Mouse (Mus musculus) thymus, adult 2 months (tissue): ENCODE results near the gene Tpte. TPM values are rescaled to one million over a fixed set of nuclear protein-coding genes. Genes with fewer than 3 reads are reported as not detected.

Source experiments
- DNase-seq: peaks from one replicate; pipeline ENCODE4 v3.0.0; 2021
- H3K27ac ChIP-seq: fragments of 200-500 bp; 2 replicates; pipeline ENCODE4 v1.5.1; 2012; ENCODE audit warnings: low read length, control low read depth; ENCODE audit not compliant: control insufficient read depth, insufficient read depth
- H3K27me3 ChIP-seq: fragments of 200-500 bp; 2 replicates; pipeline ENCODE4 v1.6.1; 2012; ENCODE audit warnings: mild to moderate bottlenecking, low read length, moderate library complexity, mixed read lengths; ENCODE audit not compliant: control insufficient read depth, insufficient read depth
- H3K36me3 ChIP-seq: fragments of 200-500 bp; 2 replicates; pipeline ENCODE4 v1.6.1; 2012; ENCODE audit warnings: mild to moderate bottlenecking, low read length, moderate library complexity; ENCODE audit not compliant: control insufficient read depth, insufficient read depth
- H3K4me1 ChIP-seq: fragments of 200-500 bp; replicated peaks from 2 replicates; pipeline ENCODE4 v1.6.1; 2012; ENCODE audit warnings: low read length; ENCODE audit not compliant: control insufficient read depth, insufficient read depth
- H3K4me3 ChIP-seq: fragments of 200-500 bp; 2 replicates; pipeline ENCODE4 v1.5.1; 2012; ENCODE audit warnings: mild to moderate bottlenecking, low read length, control low read depth, moderate library complexity; ENCODE audit not compliant: control insufficient read depth, insufficient read depth
- CTCF ChIP-seq: fragments of 200-500 bp; IDR thresholded peaks from 2 replicates; pipeline ENCODE4 v1.5.1; 2012; ENCODE audit warnings: mild to moderate bottlenecking, control low read depth, low read length, moderate library complexity, borderline replicate concordance; ENCODE audit not compliant: control insufficient read depth, poor library complexity, insufficient read depth; ENCODE audit errors: extremely low read depth
- POLR2A ChIP-seq: fragments of 200-500 bp; IDR thresholded peaks from 2 replicates; pipeline ENCODE4 v1.6.1; 2012; ENCODE audit warnings: mild to moderate bottlenecking, low read length, control low read depth, moderate library complexity; ENCODE audit not compliant: control insufficient read depth, poor library complexity, insufficient read depth; ENCODE audit errors: extremely low read depth
- WGBS: fragments of 180-500 bp; shearing (Covaris S2); methylation state at CpG from one replicate; pipeline ENCODE4 v1.1.7; 2018; 5-methylcytosine and 5-hydroxymethylcytosine counted together
- polyA plus RNA-seq: library from polyadenylated mRNA; depleted of rRNA; stranded (reverse); fragments of >200 nt; gene quantifications from 2 replicates; pipeline ENCODE4 v1.2.3, GENCODE M21; 2012

Tpte gene
- polyA plus RNA-seq, 1 experiment = not detected

DNA sequence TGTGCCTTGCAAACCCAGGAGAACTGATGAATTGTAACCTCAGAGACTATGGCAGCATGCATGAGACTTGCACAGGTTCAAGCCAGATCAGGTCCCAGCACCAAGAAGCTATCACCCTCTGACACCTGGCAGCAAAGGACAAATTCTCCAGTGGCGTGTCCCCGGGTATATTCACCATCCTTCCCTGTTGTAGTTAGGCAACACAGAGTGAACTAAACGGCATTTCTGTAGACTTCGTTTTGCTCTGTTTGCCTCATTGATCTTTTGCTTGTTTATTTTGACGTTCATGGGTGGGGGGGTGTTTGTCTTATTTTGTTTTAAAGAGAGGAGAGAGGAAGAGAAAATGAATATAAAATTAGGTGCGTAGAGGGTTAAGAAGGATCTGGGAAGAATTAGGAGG, 101.9 kb downstream of the Tpte start:
- no peak for DNase-seq
- Histone ChIP-seq H3K36me3 (no peaks in the 10 kb centered on the region), H3K4me1 (no peaks in the 10 kb centered on the region), H3K4me3 (no peak overlapping the region), H3K27ac (no peak overlapping the region), H3K27me3 (no peaks in the 10 kb centered on the region)
- TF ChIP-seq CTCF (no peak), POLR2A (no peak)
- WGBS = 98% methylated on average over 6 of the region's 6 CpGs

DNA sequence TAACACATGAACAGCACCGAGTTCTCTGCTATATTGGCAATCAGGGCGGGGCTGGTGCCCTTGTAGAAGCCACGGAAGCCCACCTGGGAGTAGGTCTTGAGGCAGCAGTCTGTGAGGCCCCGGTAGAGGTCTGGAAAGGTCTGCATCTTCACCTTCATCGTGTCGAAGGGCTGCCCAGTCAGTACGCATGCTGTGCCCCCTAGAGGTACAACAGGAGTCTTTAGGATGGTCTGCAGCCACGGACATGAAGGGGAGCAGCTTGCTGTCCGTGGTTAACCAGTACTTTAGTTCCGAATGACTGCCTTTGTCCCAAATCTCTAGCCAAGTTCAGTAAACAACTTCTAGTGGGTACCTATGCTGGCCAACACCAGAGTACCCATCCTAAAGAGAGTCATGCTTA, 106.6 kb downstream of the Tpte start:
- no peak for DNase-seq
- no peaks in the 10 kb centered on the region for H3K27me3 ChIP-seq
- H3K27ac ChIP-seq = no peak overlapping the region
- H3K36me3 ChIP-seq = no peaks in the 10 kb centered on the region
- no peaks in the 10 kb centered on the region for H3K4me1 ChIP-seq
- H3K4me3 ChIP-seq = no peak overlapping the region
- TF ChIP-seq POLR2A = no peak
- TF ChIP-seq CTCF = no peak
- 88% methylated on average over 10 of the region's 10 CpGs for WGBS

DNA sequence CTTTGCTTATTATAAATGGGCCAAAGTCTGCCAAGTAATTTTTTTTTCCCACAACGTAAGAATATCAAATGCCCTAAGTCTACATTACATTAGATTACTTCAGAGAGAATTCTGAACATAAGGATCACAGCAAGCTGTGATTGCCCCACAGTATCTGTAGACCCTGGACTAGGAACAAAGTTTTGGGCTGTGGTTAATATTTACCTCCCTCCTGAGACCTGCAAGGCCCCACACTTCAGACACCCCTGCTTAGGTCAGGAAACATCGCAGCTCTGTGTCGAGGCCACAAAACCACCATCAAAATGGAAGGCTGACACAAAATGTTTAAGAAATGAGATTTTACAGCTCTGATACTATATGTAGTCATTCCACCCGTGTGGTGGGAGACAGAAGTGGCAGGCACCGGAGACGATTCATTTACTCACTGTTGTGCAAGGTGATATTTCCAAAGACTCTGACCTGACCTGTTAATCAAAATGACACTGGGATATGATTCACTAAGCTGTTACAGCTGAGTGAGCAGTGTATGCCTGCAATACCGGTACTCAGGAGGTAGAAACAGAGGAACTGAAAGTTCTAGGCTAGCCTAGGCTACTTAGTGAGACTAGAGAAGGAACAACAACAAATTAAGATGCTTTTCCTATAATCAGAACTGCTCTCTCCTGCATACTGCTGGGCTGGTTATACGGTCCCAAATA, 107.7 kb downstream of the Tpte start:
- no peaks in the 10 kb centered on the region for H3K36me3 ChIP-seq
- no peak for DNase-seq
- no peaks in the 10 kb centered on the region for H3K27me3 ChIP-seq
- H3K4me1 ChIP-seq = no peaks in the 10 kb centered on the region
- 71% methylated on average over 8 of the region's 8 CpGs for WGBS
- H3K27ac ChIP-seq = no peak overlapping the region
- no peak overlapping the region for H3K4me3 ChIP-seq
- TF ChIP-seq POLR2A (no peak), CTCF (no peak)

DNA sequence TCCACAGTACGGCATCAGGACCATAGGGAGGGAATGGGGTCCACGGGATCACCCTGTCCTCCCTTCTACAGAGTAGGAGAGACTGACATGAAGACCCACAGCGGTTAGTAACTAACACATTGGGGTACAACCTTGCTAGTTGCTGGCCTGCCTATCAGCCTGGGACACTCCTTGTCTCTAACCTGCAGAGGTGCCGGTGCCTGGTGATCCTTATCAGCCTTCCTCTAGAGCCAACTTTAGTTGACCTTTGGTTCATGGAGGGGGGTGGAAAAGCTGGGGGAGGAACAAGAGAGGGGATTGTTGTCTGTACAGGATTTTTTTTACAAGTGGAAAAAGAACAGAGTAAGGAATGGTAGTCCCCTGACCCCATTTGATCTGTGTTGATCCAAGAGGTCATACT, 111.2 kb downstream of the Tpte start:
- 95% methylated on average over 4 of the region's 4 CpGs for whole genome bisulfite sequencing
- no peak overlapping the region for H3K27ac ChIP-seq
- peaks cover 6% of the 10 kb centered on the region; the same call in 1 of the 2 replicates for H3K4me1 ChIP-seq
- H3K27me3 ChIP-seq = no peaks in the 10 kb centered on the region
- TF ChIP-seq POLR2A (no peak), CTCF (no peak)
- H3K4me3 ChIP-seq = no peak overlapping the region
- DNase-seq = no peak
- H3K36me3 ChIP-seq = no peaks in the 10 kb centered on the region

DNA sequence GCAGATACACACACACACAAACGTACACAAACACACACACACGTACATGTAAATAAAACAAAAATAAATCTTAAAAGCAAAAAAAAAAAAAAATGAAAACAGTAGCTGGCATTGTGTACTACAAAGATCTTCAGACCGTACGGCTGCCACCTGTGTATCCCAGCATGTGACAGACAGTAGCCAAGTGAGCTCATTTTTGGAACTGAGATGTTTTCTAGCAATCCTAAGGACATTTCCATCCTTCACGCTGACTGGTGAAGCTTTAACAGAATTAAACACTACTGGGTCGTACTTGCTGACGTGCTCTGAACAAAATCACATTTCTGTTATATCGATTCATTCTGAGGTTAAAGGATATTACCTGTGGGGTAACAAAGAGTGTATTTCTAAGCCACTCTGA, 112.0 kb downstream of the Tpte start:
- H3K27ac ChIP-seq = no peak overlapping the region
- H3K4me1 ChIP-seq = peaks cover 6% of the 10 kb centered on the region; the same call in 1 of the 2 replicates
- H3K27me3 ChIP-seq = no peaks in the 10 kb centered on the region
- TF ChIP-seq POLR2A = no peak
- TF ChIP-seq CTCF = no peak
- WGBS = 97% methylated on average over 8 of the region's 8 CpGs
- no peak for DNase-seq
- H3K36me3 ChIP-seq = no peaks in the 10 kb centered on the region
- H3K4me3 ChIP-seq = no peak overlapping the region

DNA sequence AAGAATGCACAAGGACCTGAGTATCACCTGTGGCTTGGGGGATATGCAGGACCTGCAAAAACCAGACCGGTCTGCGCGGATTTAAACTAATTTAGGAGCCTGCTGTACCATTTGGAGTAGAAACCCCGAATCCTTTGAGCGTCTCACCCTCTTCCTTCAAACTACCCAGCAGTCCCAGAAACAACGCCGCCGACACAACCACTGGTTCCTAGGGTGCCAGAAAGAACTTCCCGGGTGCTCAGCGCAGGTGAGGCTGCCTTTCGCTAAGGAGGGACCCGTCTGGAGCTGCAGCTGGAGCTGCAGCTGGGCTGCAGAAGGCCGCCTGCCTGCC, 114.5 kb downstream of the Tpte start:
- no peaks in the 10 kb centered on the region for H3K36me3 ChIP-seq
- H3K4me1 ChIP-seq = peaks cover 6% of the 10 kb centered on the region; the same call in 1 of the 2 replicates
- DNase-seq = no peak
- no peak overlapping the region for H3K27ac ChIP-seq
- peak overlapping the region; percentile 80 for H3K4me3 ChIP-seq
- 1% methylated on average over 13 of the region's 13 CpGs for WGBS
- no peaks in the 10 kb centered on the region for H3K27me3 ChIP-seq
- TF ChIP-seq POLR2A (no peak), CTCF (no peak)
